Mouse (Mus musculus): ENCODE measurements around the gene Zfp385b. TPM values are rescaled to one million over a fixed set of nuclear protein-coding genes. Genes with fewer than 3 reads are reported as not detected.

The Zfp385b gene
- polyA plus RNA-seq, 1 experiment from 2014 or later: 3.1 TPM

GRCm38 (mm10) chr2:77536556-77536955 lies 282.9 kb downstream of the Zfp385b start:
- no peaks in the 10 kb centered on the region for H3K9me3 ChIP-seq (replicated peaks)
- H3K4me1 ChIP-seq (replicated peaks): peaks cover 5% of the 10 kb centered on the region
- no peak overlapping the region for H3K27ac ChIP-seq
- ATAC-seq (ENCODE audit: low read depth) (no peak), DNase-seq (no peak)
- 76% methylated on average over 3 of the region's 3 CpGs for WGBS (ENCODE audit: insufficient replicate concordance)
- H3K27me3 ChIP-seq: no peaks in the 10 kb centered on the region
- no peak overlapping the region for H3K9ac ChIP-seq
- H3K4me3 ChIP-seq (replicated peaks): no peak overlapping the region
- no peaks in the 10 kb centered on the region for H3K36me3 ChIP-seq
- H3K4me2 ChIP-seq: no peak overlapping the region

GRCm38 (mm10) chr2:77528079-77528752 lies 291.2 kb downstream of the Zfp385b start:
- Histone ChIP-seq H3K4me2 (no peak overlapping the region), H3K9me3 (replicated peaks) (no peaks in the 10 kb centered on the region), H3K27ac (no peak overlapping the region), H3K9ac (no peak overlapping the region), H3K36me3 (no peaks in the 10 kb centered on the region), H3K4me3 (replicated peaks) (no peak overlapping the region), H3K4me1 (replicated peaks) (no peaks in the 10 kb centered on the region), H3K27me3 (no peaks in the 10 kb centered on the region)
- WGBS (ENCODE audit: insufficient replicate concordance): 68% methylated on average over 7 of the region's 7 CpGs
- ATAC-seq (ENCODE audit: low read depth) (no peak), DNase-seq (no peak)

DNA sequence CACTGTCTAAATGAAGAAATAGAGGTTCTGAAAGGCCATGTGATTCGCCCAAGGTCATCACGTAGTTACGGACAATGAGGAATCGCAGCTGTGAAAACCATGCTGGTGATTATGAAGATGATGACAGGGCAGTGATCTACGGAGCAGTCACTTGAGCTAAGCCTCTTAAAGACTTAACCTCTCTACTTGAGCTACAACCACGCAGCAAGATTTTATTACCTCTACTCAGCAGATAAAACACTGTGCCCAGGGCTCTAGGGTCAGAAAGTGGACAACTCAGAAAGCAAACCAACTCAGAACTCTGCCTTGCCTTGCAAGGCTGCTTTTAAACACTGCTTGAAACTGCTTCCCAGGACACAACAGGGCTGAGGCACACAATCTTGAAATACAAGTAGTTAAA lies 291.8 kb downstream of the Zfp385b start:
- DNase-seq (no peak), ATAC-seq (ENCODE audit: low read depth) (no peak)
- WGBS (ENCODE audit: insufficient replicate concordance): 68% methylated on average over 6 of the region's 6 CpGs
- Histone ChIP-seq H3K36me3 (no peaks in the 10 kb centered on the region), H3K27me3 (no peaks in the 10 kb centered on the region), H3K27ac (no peak overlapping the region), H3K9ac (no peak overlapping the region), H3K4me2 (no peak overlapping the region), H3K9me3 (replicated peaks) (no peaks in the 10 kb centered on the region), H3K4me1 (replicated peaks) (no peaks in the 10 kb centered on the region), H3K4me3 (replicated peaks) (no peak overlapping the region)

DNA sequence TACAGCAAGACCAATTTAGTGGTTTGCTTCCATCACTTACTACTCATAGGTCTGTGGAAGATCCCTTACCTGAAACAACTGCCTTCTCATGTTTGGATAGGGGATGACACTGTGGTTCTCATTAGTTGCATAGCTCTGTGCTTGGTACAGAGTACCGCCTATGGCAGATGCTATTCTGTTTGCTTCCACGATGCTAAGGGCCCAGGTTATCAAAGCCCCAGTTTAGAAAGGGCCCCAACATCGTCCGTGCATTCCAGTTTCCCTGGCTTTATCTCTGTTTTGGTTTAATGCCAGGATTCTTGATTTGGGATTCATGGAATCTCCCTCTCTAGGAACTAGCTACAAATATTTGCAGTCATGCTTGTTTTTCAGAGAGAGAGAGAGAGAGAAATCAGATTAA lies 292.6 kb downstream of the Zfp385b start:
- WGBS (ENCODE audit: insufficient replicate concordance): 64% methylated on average over 4 of the region's 4 CpGs
- H3K4me1 ChIP-seq (replicated peaks): peaks cover 4% of the 10 kb centered on the region; the same call in 1 of the 2 replicates
- H3K4me3 ChIP-seq (replicated peaks): no peak overlapping the region
- H3K9me3 ChIP-seq (replicated peaks): no peaks in the 10 kb centered on the region
- H3K27me3 ChIP-seq: no peaks in the 10 kb centered on the region
- no peak overlapping the region for H3K27ac ChIP-seq
- no peak overlapping the region for H3K4me2 ChIP-seq
- no peak overlapping the region for H3K9ac ChIP-seq
- H3K36me3 ChIP-seq: no peaks in the 10 kb centered on the region
- DNase-seq: no peak
- ATAC-seq (ENCODE audit: low read depth): no peak

DNA sequence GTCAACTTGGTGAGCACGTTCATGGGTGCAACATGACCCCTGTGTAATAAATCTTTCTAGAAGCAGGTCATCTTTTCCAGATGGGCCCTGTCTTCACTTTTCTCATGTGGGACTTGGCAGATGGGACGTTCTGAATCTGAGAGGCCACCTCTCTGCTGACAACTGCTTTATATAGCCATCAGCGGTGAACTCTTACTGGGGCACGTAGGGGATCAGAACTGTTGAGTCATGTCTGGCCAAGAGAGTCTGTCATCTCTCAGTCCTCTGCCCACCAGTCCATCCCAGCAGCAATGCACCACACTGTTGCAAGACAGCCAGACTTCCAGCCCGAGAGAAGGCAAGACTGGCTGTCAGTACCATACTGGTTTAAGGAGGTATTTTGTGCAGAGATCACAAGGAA lies 293.1 kb downstream of the Zfp385b start:
- 52% methylated on average over 5 of the region's 5 CpGs for WGBS (ENCODE audit: insufficient replicate concordance)

GRCm38 (mm10) chr2:77522223-77522622 lies 297.2 kb downstream of the Zfp385b start:
- Histone ChIP-seq H3K27me3 (no peaks in the 10 kb centered on the region), H3K4me2 (no peak overlapping the region), H3K4me3 (replicated peaks) (no peak overlapping the region), H3K9ac (no peak overlapping the region), H3K4me1 (replicated peaks) (peaks cover 36% of the 10 kb centered on the region), H3K9me3 (replicated peaks) (no peaks in the 10 kb centered on the region), H3K27ac (no peak overlapping the region), H3K36me3 (no peaks in the 10 kb centered on the region)
- ATAC-seq (ENCODE audit: low read depth) (no peak), DNase-seq (no peak)
- 69% methylated on average over 4 of the region's 4 CpGs for WGBS (ENCODE audit: insufficient replicate concordance)

More for the DNA sequence above, 293.1 kb downstream of the Zfp385b start:
- Histone ChIP-seq H3K27ac (no peak overlapping the region), H3K4me1 (replicated peaks) (peaks cover 4% of the 10 kb centered on the region; the same call in 1 of the 2 replicates), H3K9ac (no peak overlapping the region), H3K27me3 (no peaks in the 10 kb centered on the region), H3K4me2 (no peak overlapping the region), H3K9me3 (replicated peaks) (no peaks in the 10 kb centered on the region), H3K4me3 (replicated peaks) (no peak overlapping the region), H3K36me3 (no peaks in the 10 kb centered on the region)
- DNase-seq (no peak), ATAC-seq (ENCODE audit: low read depth) (no peak)

DNA sequence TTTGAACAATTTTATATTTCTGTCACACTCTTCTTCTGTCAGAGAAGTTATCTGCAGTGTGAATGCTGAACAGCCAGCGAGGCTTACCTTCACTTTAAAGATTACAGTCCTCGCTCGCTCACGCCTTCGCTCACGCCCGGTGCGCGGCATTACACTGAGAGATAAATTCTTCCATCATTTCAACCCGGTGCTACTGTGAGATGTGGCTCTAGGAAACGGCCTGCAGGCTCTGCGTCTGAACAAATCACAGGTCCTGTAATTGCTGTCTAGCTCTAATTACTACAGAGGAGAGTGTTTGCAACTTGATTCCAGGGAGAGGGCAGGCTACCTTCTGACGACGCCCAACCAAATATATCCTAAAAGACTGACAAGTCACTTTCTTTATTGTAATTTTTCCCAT lies 300.1 kb downstream of the Zfp385b start:
- H3K4me1 ChIP-seq (replicated peaks): peaks cover 63% of the 10 kb centered on the region
- no peaks in the 10 kb centered on the region for H3K27me3 ChIP-seq
- peak overlapping the region; percentile 57 for H3K9ac ChIP-seq
- WGBS (ENCODE audit: insufficient replicate concordance): under 1% methylated on average over 14 of the region's 14 CpGs
- peak overlapping the region; percentile 74 for H3K4me2 ChIP-seq
- ATAC-seq (ENCODE audit: low read depth): peak; percentile 76
- DNase-seq: peak; percentile 50
- H3K4me3 ChIP-seq (replicated peaks): peak overlapping the region; percentile 55
- no peaks in the 10 kb centered on the region for H3K9me3 ChIP-seq (replicated peaks)
- H3K36me3 ChIP-seq: no peaks in the 10 kb centered on the region
- H3K27ac ChIP-seq: peak overlapping the region; percentile 44

GRCm38 (mm10) chr2:77518693-77519092 lies 300.7 kb downstream of the Zfp385b start:
- ATAC-seq (ENCODE audit: low read depth) (peak; percentile 37), DNase-seq (no peak)
- H3K9me3 ChIP-seq (replicated peaks): no peaks in the 10 kb centered on the region
- peak overlapping the region; percentile 57; the same call in 1 of the 2 replicates for H3K9ac ChIP-seq
- peak overlapping the region; percentile 44; the same call in 1 of the 2 replicates for H3K27ac ChIP-seq
- 9% methylated on average over 8 of the region's 8 CpGs for WGBS (ENCODE audit: insufficient replicate concordance)
- H3K4me3 ChIP-seq (replicated peaks): peak overlapping the region; percentile 55
- no peaks in the 10 kb centered on the region for H3K36me3 ChIP-seq
- peaks cover 65% of the 10 kb centered on the region for H3K4me1 ChIP-seq (replicated peaks)
- no peaks in the 10 kb centered on the region for H3K27me3 ChIP-seq
- H3K4me2 ChIP-seq: peak overlapping the region; percentile 74

DNA sequence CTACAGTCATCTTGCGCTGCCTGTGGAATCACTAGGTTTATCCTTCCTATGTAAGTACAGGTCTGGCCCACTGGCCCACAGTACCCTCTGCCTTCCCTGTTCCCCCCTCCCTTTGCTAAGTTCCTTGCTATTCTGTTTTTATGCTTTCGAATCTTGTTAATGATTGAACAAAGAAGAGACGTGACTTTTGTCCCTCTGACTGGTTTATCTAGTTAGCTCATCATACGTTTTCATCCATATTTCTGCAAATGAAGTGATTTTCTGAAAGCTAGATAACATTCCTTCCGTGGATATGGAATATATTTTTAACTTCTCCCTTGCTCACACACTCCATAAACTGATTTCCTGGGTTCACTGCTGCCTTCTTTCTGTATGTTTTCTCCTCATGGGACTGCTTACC lies 302.8 kb downstream of the Zfp385b start:
- Histone ChIP-seq H3K27ac (peak overlapping the region; percentile 69; the same call in 1 of the 2 replicates), H3K4me2 (peak overlapping the region; percentile 46; the same call in 1 of the 2 replicates), H3K4me1 (replicated peaks) (peaks cover 61% of the 10 kb centered on the region), H3K9me3 (replicated peaks) (no peaks in the 10 kb centered on the region), H3K4me3 (replicated peaks) (no peak overlapping the region), H3K36me3 (no peaks in the 10 kb centered on the region), H3K9ac (no peak overlapping the region), H3K27me3 (no peaks in the 10 kb centered on the region)
- DNase-seq (no peak), ATAC-seq (ENCODE audit: low read depth) (no peak)
- WGBS (ENCODE audit: insufficient replicate concordance): 60% methylated on average over 5 of the region's 5 CpGs

DNA sequence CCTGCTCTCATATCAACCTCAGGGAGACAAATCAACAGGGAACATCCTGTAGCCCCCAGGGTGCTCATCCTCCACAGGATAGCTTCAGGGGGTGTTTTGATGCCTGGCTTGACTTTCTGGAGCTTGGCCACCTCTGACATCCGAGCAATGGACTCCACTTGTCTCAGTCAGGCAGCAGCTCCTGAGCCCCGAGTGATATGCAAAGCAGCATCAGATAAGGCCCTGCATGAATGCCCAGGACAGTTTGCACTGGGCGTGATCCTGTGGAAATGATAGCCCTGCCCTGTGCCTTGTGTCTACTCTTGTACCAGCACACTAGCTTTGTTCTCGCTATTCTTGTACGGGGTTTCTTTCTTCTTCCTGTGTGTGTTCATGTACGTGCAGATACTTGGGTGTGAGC lies 303.8 kb downstream of the Zfp385b start:
- WGBS (ENCODE audit: insufficient replicate concordance): 20% methylated on average over 6 of the region's 6 CpGs
- H3K9ac ChIP-seq: 0 out of 2 replicates have a peak overlapping the region, but pooled peaks have one; percentile 23
- DNase-seq: peak; percentile 62

DNA sequence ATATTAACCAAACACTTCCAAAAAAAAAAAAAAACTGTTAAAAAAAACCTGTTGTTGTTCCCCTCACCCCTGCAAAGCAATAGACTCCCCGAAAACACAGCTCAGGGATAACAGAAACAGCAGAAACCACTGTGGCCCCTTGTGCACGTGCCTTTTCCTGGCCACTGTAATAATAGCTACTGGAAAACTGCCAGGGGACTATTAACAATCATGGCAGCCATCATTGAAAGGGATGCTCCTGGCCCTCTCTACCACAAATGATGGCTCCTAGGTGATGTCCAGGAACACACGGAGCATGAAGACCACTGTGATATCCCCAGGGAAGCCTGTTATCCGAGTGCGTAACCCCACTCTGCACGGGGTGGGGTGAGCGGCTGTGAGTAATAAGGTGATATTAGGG lies 304.4 kb downstream of the Zfp385b start:
- peak overlapping the region; percentile 69 for H3K27ac ChIP-seq
- 68% methylated on average over 7 of the region's 7 CpGs for WGBS (ENCODE audit: insufficient replicate concordance)
- ATAC-seq (ENCODE audit: low read depth) (no peak), DNase-seq (no peak)
- peak overlapping the region; percentile 46 for H3K4me2 ChIP-seq
- no peaks in the 10 kb centered on the region for H3K9me3 ChIP-seq (replicated peaks)
- H3K4me3 ChIP-seq (replicated peaks): no peak overlapping the region
- no peaks in the 10 kb centered on the region for H3K36me3 ChIP-seq
- no peak overlapping the region for H3K9ac ChIP-seq
- H3K4me1 ChIP-seq (replicated peaks): peaks cover 58% of the 10 kb centered on the region
- no peaks in the 10 kb centered on the region for H3K27me3 ChIP-seq

More for the DNA sequence above, 303.8 kb downstream of the Zfp385b start:
- Histone ChIP-seq H3K9me3 (replicated peaks) (no peaks in the 10 kb centered on the region), H3K4me2 (peak overlapping the region; percentile 46), H3K4me1 (replicated peaks) (peaks cover 61% of the 10 kb centered on the region), H3K4me3 (replicated peaks) (no peak overlapping the region), H3K36me3 (no peaks in the 10 kb centered on the region), H3K27me3 (no peaks in the 10 kb centered on the region), H3K27ac (peak overlapping the region; percentile 69)
- ATAC-seq (ENCODE audit: low read depth): peak; percentile 93

- Histone ChIP-seq H3K4me3 (replicated peaks) (no peak overlapping the region), H3K36me3 (no peaks in the 10 kb centered on the region), H3K27me3 (no peaks in the 10 kb centered on the region), H3K27ac (peak overlapping the region; percentile 69), H3K4me1 (replicated peaks) (peaks cover 52% of the 10 kb centered on the region), H3K4me2 (no peak overlapping the region), H3K9me3 (replicated peaks) (no peaks in the 10 kb centered on the region), H3K9ac (no peak overlapping the region)
- 64% methylated on average over 4 of the region's 4 CpGs for WGBS (ENCODE audit: insufficient replicate concordance)
- ATAC-seq (ENCODE audit: low read depth) (no peak), DNase-seq (no peak)
Measured at GRCm38 (mm10) chr2:77514476-77514875, 305.0 kb downstream of the Zfp385b start.
